Mouse (Mus musculus): ENCODE results near the gene Fam161b. TPM values are rescaled to one million over a fixed set of nuclear protein-coding genes. Genes with fewer than 3 reads are reported as not detected.

Gene Fam161b
- polyA plus RNA-seq (2012; ENCODE audit: low replicate concordance), result 0.49 TPM in 1 of 2 replicates, not detected in the other

GRCm38 (mm10) chr12:84361555-84362489 lies at the start of gene Fam161b, which contains the start of gene Coq6:
Gene Fam161b, minus strand, starts transcription at chr12:84361833.
Gene Coq6, plus strand, starts transcription at chr12:84361657.

GRCm38 (mm10) chr12:84408819-84409507 lies 47.3 kb upstream of the Fam161b start, which contains the start of the genes Entpd5 and Bbof1:
Gene Entpd5, minus strand, starts transcription at chr12:84409029.
Gene Bbof1, plus strand, starts transcription at chr12:84409071.

GRCm38 (mm10) chr12:84316721-84317621 lies 44.7 kb downstream of the Fam161b start, which contains the start of gene Zfp410:
Gene Zfp410, plus strand, starts transcription at chr12:84316852.

Other genes with a start within 250 kb of the Fam161b start
- gene Dnal1, start 247.5 kb downstream of the Fam161b start, polyA plus RNA-seq (2012; ENCODE audit: low replicate concordance), result 0.16 TPM in 1 of 2 replicates, not detected in the other
- gene Pnma1, start 213.3 kb downstream of the Fam161b start, polyA plus RNA-seq (2012; ENCODE audit: low replicate concordance), result 0.57 and 0.73 TPM in 2 replicates
- 52.1 and 104 TPM in 2 replicates for gene Elmsan1, start 143.0 kb downstream of the Fam161b start, polyA plus RNA-seq (2012; ENCODE audit: low replicate concordance)
- 1.2 and 1.5 TPM in 2 replicates for gene Ptgr2, start 76.6 kb downstream of the Fam161b start, polyA plus RNA-seq (2012; ENCODE audit: low replicate concordance)
- gene Zfp410, start 45.0 kb downstream of the Fam161b start, polyA plus RNA-seq (2012; ENCODE audit: low replicate concordance), result 2.0 and 2.6 TPM in 2 replicates
- 4.8 and 9.2 TPM in 2 replicates for gene Coq6, start 176 bp downstream of the Fam161b start, polyA plus RNA-seq (2012; ENCODE audit: low replicate concordance)
- gene Entpd5, start 47.2 kb upstream of the Fam161b start, polyA plus RNA-seq (2012; ENCODE audit: low replicate concordance), result 1.9 and 3.7 TPM in 2 replicates
- 0.41 and 0.51 TPM in 2 replicates for gene Bbof1, start 47.2 kb upstream of the Fam161b start, polyA plus RNA-seq (2012; ENCODE audit: low replicate concordance)
- 9.1 and 17.8 TPM in 2 replicates for gene Rnf113a2, start 55.4 kb upstream of the Fam161b start, polyA plus RNA-seq (2012; ENCODE audit: low replicate concordance)
- gene Aldh6a1, start 89.2 kb upstream of the Fam161b start, polyA plus RNA-seq (2012; ENCODE audit: low replicate concordance), result 0.42 and 4.0 TPM in 2 replicates
- gene Lin52, start 89.6 kb upstream of the Fam161b start, polyA plus RNA-seq (2012; ENCODE audit: low replicate concordance), result 0.36 and 1.0 TPM in 2 replicates
- gene Vsx2, start 207.9 kb upstream of the Fam161b start, polyA plus RNA-seq (2012; ENCODE audit: low replicate concordance), result not detected in 2 replicates